Mouse (Mus musculus): ENCODE measurements around the gene Foxo3. TPM values are rescaled to one million over a fixed set of nuclear protein-coding genes. Genes with fewer than 3 reads are reported as not detected.

Foxo3 gene
- total RNA-seq, 2 experiments from 2014 or later, result 37.6 to 38.6 TPM

GRCm38 (mm10) chr10:42235321-42235720, 41.2 kb downstream of the Foxo3 start:
- peak; percentile 46; the same call in 1 of the 2 replicates for ATAC-seq (replicated peaks; ENCODE audit: low FRiP score, low TSS enrichment, poor library complexity, severe bottlenecking)

- no peak for ATAC-seq (replicated peaks; ENCODE audit: low FRiP score, low TSS enrichment, poor library complexity, severe bottlenecking)
These were observed 43.6 kb downstream of the Foxo3 start for GRCm38 (mm10) chr10:42232977-42233376.

- ATAC-seq (replicated peaks; ENCODE audit: low FRiP score, low TSS enrichment, poor library complexity, severe bottlenecking), result no peak
These were observed 44.7 kb downstream of the Foxo3 start for GRCm38 (mm10) chr10:42231847-42232246.

GRCm38 (mm10) chr10:42231100-42231541, 45.4 kb downstream of the Foxo3 start:
- no peak for ATAC-seq (replicated peaks; ENCODE audit: low FRiP score, low TSS enrichment, poor library complexity, severe bottlenecking)

- peak; percentile 17; the same call in 1 of the 2 replicates for ATAC-seq (replicated peaks; ENCODE audit: low FRiP score, low TSS enrichment, poor library complexity, severe bottlenecking)
These were observed 46.0 kb downstream of the Foxo3 start for GRCm38 (mm10) chr10:42230471-42231099.

- ATAC-seq (replicated peaks; ENCODE audit: low FRiP score, low TSS enrichment, poor library complexity, severe bottlenecking), result no peak
These were observed 48.8 kb downstream of the Foxo3 start for GRCm38 (mm10) chr10:42227751-42228241.

- no peak for ATAC-seq (replicated peaks; ENCODE audit: low FRiP score, low TSS enrichment, poor library complexity, severe bottlenecking)
These were observed 50.4 kb downstream of the Foxo3 start for GRCm38 (mm10) chr10:42226176-42226575.

GRCm38 (mm10) chr10:42225184-42225935, 51.2 kb downstream of the Foxo3 start:
- no peak for ATAC-seq (replicated peaks; ENCODE audit: low FRiP score, low TSS enrichment, poor library complexity, severe bottlenecking)

- no peak for ATAC-seq (replicated peaks; ENCODE audit: low FRiP score, low TSS enrichment, poor library complexity, severe bottlenecking)
These were observed 54.6 kb downstream of the Foxo3 start for GRCm38 (mm10) chr10:42221996-42222395.

GRCm38 (mm10) chr10:42221136-42221891, 55.2 kb downstream of the Foxo3 start:
- ATAC-seq (replicated peaks; ENCODE audit: low FRiP score, low TSS enrichment, poor library complexity, severe bottlenecking), result no peak

- 0 out of 2 replicates have a peak, but pooled peaks have one; percentile 31 for ATAC-seq (replicated peaks; ENCODE audit: low FRiP score, low TSS enrichment, poor library complexity, severe bottlenecking)
These were observed 56.1 kb downstream of the Foxo3 start for GRCm38 (mm10) chr10:42220418-42220952.

GRCm38 (mm10) chr10:42211407-42211806, 65.1 kb downstream of the Foxo3 start:
- peak; percentile 44; the same call in 1 of the 2 replicates for ATAC-seq (replicated peaks; ENCODE audit: low FRiP score, low TSS enrichment, poor library complexity, severe bottlenecking)

GRCm38 (mm10) chr10:42210641-42211040, 65.9 kb downstream of the Foxo3 start:
- no peak for ATAC-seq (replicated peaks; ENCODE audit: low FRiP score, low TSS enrichment, poor library complexity, severe bottlenecking)

GRCm38 (mm10) chr10:42209809-42210208, 66.7 kb downstream of the Foxo3 start:
- no peak for ATAC-seq (replicated peaks; ENCODE audit: low FRiP score, low TSS enrichment, poor library complexity, severe bottlenecking)

- no peak for ATAC-seq (replicated peaks; ENCODE audit: low FRiP score, low TSS enrichment, poor library complexity, severe bottlenecking)
These were observed 68.9 kb downstream of the Foxo3 start for GRCm38 (mm10) chr10:42207612-42208011.

- ATAC-seq (replicated peaks; ENCODE audit: low FRiP score, low TSS enrichment, poor library complexity, severe bottlenecking), result no peak
These were observed 71.7 kb downstream of the Foxo3 start for GRCm38 (mm10) chr10:42204768-42205412.

GRCm38 (mm10) chr10:42203321-42204155, 73.0 kb downstream of the Foxo3 start:
- ATAC-seq (replicated peaks; ENCODE audit: low FRiP score, low TSS enrichment, poor library complexity, severe bottlenecking), result no peak

- no peak for ATAC-seq (replicated peaks; ENCODE audit: low FRiP score, low TSS enrichment, poor library complexity, severe bottlenecking)
These were observed 74.0 kb downstream of the Foxo3 start for GRCm38 (mm10) chr10:42202561-42202960.

Data from megakaryocyte-erythroid progenitor cell, adult 5-6 weeks (primary cell).